Mouse (Mus musculus) cerebellum, adult 11-12 months (tissue): Measurements from ENCODE around the gene Kif2c.

Source experiments
- DNase-seq: peaks from one replicate; pipeline ENCODE4 v3.0.0; 2022

The Kif2c gene

GRCm38 (mm10) chr4:117133817-117134600 is 48.4 kb downstream of the Kif2c start, which contains the start of gene Plk3:
Gene Plk3 (minus strand): TSS chr4:117133963.
- DNase-seq = peak; percentile 97

GRCm38 (mm10) chr4:117133366-117133796 is 49.1 kb downstream of the Kif2c start:
- no peak for DNase-seq

- DNase-seq = no peak
Observed at GRCm38 (mm10) chr4:117132794-117133143, 49.7 kb downstream of the Kif2c start.

GRCm38 (mm10) chr4:117131890-117132793 is 50.3 kb downstream of the Kif2c start:
- DNase-seq = no peak

GRCm38 (mm10) chr4:117131198-117131597 is 51.2 kb downstream of the Kif2c start:
- DNase-seq = no peak

GRCm38 (mm10) chr4:117130790-117131189 is 51.6 kb downstream of the Kif2c start:
- DNase-seq = no peak

GRCm38 (mm10) chr4:117127991-117128686 is 54.3 kb downstream of the Kif2c start:
- DNase-seq = no peak

GRCm38 (mm10) chr4:117126675-117127290 is 55.7 kb downstream of the Kif2c start, which contains the start of gene Tctex1d4:
Gene Tctex1d4 (plus strand): TSS chr4:117126794.
- DNase-seq = no peak

- peak; percentile 30 for DNase-seq
Observed at GRCm38 (mm10) chr4:117125910-117126674, 56.3 kb downstream of the Kif2c start.

GRCm38 (mm10) chr4:117125348-117125909 is 57.0 kb downstream of the Kif2c start, which contains the start of gene Btbd19:
Gene Btbd19 (minus strand): TSS chr4:117125725.
- DNase-seq = peak; percentile 60

GRCm38 (mm10) chr4:117124518-117125347 is 57.7 kb downstream of the Kif2c start:
- DNase-seq = no peak

- no peak for DNase-seq
Observed at GRCm38 (mm10) chr4:117124218-117124517, 58.3 kb downstream of the Kif2c start.

GRCm38 (mm10) chr4:117123546-117124217 is 58.8 kb downstream of the Kif2c start:
- no peak for DNase-seq

GRCm38 (mm10) chr4:117122209-117122608 is 60.2 kb downstream of the Kif2c start:
- peak; percentile 30 for DNase-seq

- DNase-seq = peak; percentile 94
Observed at GRCm38 (mm10) chr4:117120445-117121414, 61.7 kb downstream of the Kif2c start.

- DNase-seq = no peak
Observed at GRCm38 (mm10) chr4:117120052-117120444, 62.4 kb downstream of the Kif2c start.

GRCm38 (mm10) chr4:117119636-117120035 is 62.8 kb downstream of the Kif2c start:
- peak; percentile 31 for DNase-seq

- no peak for DNase-seq
Observed at GRCm38 (mm10) chr4:117117931-117118330, 64.5 kb downstream of the Kif2c start.

- no peak for DNase-seq
Observed at GRCm38 (mm10) chr4:117115592-117115991, 66.8 kb downstream of the Kif2c start.
